Mouse (Mus musculus): Measurements from ENCODE around the gene Rsrp1. TPM values are rescaled to one million over a fixed set of nuclear protein-coding genes. Genes with fewer than 3 reads are reported as not detected.

The Rsrp1 gene
- total and polyA plus RNA-seq, 2 experiments: 200 to 403 TPM

DNA sequence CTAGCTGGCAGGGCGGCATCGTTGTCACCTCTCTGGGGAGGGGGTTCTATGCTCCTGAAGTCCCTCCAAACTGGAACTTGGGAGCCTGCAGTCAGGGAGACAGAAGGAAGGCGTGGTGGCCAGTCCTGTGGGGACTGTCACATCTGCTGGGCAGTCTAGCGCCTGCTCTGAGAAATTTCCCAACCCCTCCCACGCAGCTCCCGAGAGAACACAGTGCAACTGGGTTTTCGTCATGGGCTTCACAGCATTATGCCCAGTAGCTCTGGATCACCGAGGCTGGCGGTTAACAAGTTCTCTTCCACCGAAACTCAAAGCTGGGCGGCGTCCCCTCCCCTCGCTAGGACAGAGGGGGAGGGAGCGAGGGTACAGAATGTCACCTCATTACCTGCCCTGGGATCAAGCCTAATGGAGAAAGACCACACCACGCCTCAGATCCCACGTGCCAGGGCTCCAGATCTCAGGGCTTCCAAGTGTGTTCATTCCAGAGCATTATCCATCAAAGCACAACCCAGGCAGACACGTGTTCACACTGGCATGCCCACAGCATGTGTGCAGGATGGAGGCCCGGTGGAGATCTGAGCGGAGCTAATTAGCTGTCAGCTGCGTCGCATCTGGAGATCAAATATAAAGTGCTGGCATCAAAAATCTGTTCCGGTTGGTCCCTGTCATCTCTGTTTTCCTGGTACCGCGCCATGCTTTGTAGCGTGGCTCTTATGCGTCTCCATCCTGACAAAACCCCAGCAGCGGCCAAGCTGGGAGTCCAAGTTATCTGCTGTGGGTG lies 20.6 kb downstream of the Rsrp1 start:
- Histone ChIP-seq H3K4me3 (ENCODE audit: insufficient read depth, low read depth, low read length) (no peak overlapping the region), H3K79me2 (ENCODE audit: control insufficient read depth, insufficient read depth, low read length) (no peaks in the 10 kb centered on the region), H3K27ac (replicated peaks; ENCODE audit: insufficient read depth, low read depth, low read length) (no peak overlapping the region), H3K27me3 (ENCODE audit: control insufficient read depth, insufficient read depth, low read length) (no peaks in the 10 kb centered on the region), H3K36me3 (ENCODE audit: control insufficient read depth, insufficient read depth, low read length) (no peaks in the 10 kb centered on the region), H3K4me1 (ENCODE audit: control insufficient read depth, insufficient read depth, low read length) (no peaks in the 10 kb centered on the region; the same call in 1 of the 2 replicates), H3K9ac (ENCODE audit: low read depth, low read length) (no peak overlapping the region)
- WGBS: 44% methylated on average over 27 of the region's 27 CpGs
- TF ChIP-seq CTCF (IDR thresholded peaks at IDR 0.05; ENCODE audit: low read depth, low read length) (no peak), POLR2A (IDR thresholded peaks at IDR 0.05; ENCODE audit: extremely low read depth, insufficient read depth, low read length) (no peak)
- DNase-seq (ENCODE audit: extremely low read depth, low read depth, low spot score): no peak

DNA sequence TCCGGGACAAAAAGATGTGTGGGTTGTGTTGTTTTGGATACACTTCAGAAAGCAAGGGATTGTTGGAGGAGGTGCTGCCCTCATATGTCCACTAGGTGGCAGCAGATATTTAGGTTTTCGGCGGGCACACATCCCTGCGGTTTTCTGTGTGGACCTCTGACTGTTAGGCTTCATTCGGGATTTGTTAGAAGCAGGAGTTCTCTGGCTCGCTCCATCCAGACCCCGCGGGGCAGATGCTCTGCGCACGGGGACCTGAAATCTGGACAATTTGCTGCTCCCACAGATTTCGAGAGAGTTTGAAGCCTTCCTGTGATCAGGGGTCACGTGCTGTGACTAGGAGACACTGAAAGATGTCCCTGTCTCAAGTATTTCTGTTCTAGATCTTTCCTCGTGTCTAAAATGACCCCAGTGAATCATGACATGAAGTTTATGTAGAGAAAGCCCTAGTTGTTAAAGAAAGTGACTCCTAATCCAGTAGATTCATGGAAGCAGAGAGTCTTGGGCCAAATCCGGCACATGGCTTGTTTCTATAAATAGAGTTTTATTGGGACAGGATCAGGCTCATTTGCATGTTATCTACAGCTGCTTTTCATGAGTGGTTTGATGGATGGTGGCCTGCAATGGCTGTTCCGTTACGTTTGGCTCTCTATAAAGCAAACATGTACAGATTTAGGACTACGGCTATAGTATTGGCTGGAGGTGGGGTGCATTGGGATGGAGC lies 22.8 kb downstream of the Rsrp1 start:
- TF ChIP-seq CTCF (IDR thresholded peaks at IDR 0.05; ENCODE audit: low read depth, low read length) (peak; percentile 77), POLR2A (IDR thresholded peaks at IDR 0.05; ENCODE audit: extremely low read depth, insufficient read depth, low read length) (no peak)
- no peak overlapping the region for H3K27ac ChIP-seq (replicated peaks; ENCODE audit: insufficient read depth, low read depth, low read length)
- H3K36me3 ChIP-seq (ENCODE audit: control insufficient read depth, insufficient read depth, low read length): no peaks in the 10 kb centered on the region
- no peaks in the 10 kb centered on the region; the same call in 1 of the 2 replicates for H3K4me1 ChIP-seq (ENCODE audit: control insufficient read depth, insufficient read depth, low read length)
- H3K79me2 ChIP-seq (ENCODE audit: control insufficient read depth, insufficient read depth, low read length): no peaks in the 10 kb centered on the region
- H3K27me3 ChIP-seq (ENCODE audit: control insufficient read depth, insufficient read depth, low read length): no peaks in the 10 kb centered on the region
- H3K9ac ChIP-seq (ENCODE audit: low read depth, low read length): no peak overlapping the region
- peak overlapping the region; percentile 33; the same call in 1 of the 2 replicates for H3K4me3 ChIP-seq (ENCODE audit: insufficient read depth, low read depth, low read length)
- WGBS: 14% methylated on average over 17 of the region's 17 CpGs
- DNase-seq (ENCODE audit: extremely low read depth, low read depth, low spot score): peak; percentile 34

DNA sequence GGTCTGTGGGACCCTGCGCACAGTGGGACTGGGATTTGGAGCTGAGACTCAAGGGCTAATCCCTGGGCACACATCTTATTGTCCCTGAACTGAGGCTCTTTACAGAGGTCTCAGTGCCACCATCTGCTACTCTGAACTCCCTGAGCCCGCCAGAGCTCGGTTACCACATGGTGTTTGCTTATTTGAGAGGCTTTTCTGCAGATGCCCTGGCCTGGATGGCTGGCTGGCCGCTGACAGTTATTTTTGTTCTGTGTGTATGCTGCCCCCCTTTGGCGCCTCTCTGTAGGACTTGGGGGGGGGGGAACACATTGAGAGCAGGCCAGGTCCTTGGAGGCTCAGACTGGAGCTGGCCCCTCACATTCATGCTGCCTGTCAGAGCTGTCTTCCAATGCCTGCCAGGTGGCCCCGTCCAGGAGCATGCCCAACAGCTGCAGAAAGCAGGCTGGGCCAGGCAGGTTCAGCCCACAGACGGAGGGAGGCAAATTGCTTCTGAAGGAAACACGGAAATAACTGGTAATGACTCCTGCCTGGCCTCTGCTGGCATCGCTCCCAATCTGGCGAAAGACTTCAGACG lies 27.2 kb downstream of the Rsrp1 start:
- DNase-seq (ENCODE audit: extremely low read depth, low read depth, low spot score): no peak
- H3K27ac ChIP-seq (replicated peaks; ENCODE audit: insufficient read depth, low read depth, low read length): no peak overlapping the region
- 30% methylated on average over 11 of the region's 11 CpGs for WGBS
- H3K27me3 ChIP-seq (ENCODE audit: control insufficient read depth, insufficient read depth, low read length): no peaks in the 10 kb centered on the region; the same call in 1 of the 2 replicates
- TF ChIP-seq CTCF (IDR thresholded peaks at IDR 0.05; ENCODE audit: low read depth, low read length) (peak; percentile 13; the same call in 1 of the 2 replicates), POLR2A (IDR thresholded peaks at IDR 0.05; ENCODE audit: extremely low read depth, insufficient read depth, low read length) (no peak)
- no peak overlapping the region for H3K9ac ChIP-seq (ENCODE audit: low read depth, low read length)
- H3K4me1 ChIP-seq (ENCODE audit: control insufficient read depth, insufficient read depth, low read length): no peaks in the 10 kb centered on the region; the same call in 1 of the 2 replicates
- H3K79me2 ChIP-seq (ENCODE audit: control insufficient read depth, insufficient read depth, low read length): no peaks in the 10 kb centered on the region
- no peak overlapping the region for H3K4me3 ChIP-seq (ENCODE audit: insufficient read depth, low read depth, low read length)
- no peaks in the 10 kb centered on the region for H3K36me3 ChIP-seq (ENCODE audit: control insufficient read depth, insufficient read depth, low read length)

DNA sequence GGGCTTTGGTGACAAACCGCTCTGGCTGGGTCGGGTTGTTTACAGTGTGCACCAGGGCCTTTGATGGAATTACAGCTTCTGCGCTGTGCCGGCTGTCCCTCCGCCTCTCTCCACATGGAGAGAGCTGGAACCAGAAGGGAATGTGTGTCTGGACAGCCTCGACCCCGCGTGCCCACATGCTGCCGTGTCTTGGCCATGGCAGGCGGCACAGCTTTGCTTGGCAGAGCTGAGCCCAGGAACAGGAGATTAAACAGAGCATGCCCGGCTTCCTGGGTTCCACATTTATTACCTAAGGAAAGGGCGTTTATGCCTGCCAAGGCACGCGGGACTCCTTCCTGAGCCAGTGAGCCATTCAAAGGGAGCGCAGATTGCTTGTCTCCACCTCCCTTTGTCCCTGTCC lies 31.1 kb downstream of the Rsrp1 start:
- no peaks in the 10 kb centered on the region for H3K36me3 ChIP-seq (ENCODE audit: control insufficient read depth, insufficient read depth, low read length)
- H3K27me3 ChIP-seq (ENCODE audit: control insufficient read depth, insufficient read depth, low read length): no peaks in the 10 kb centered on the region; the same call in 1 of the 2 replicates
- no peak overlapping the region for H3K9ac ChIP-seq (ENCODE audit: low read depth, low read length)
- H3K79me2 ChIP-seq (ENCODE audit: control insufficient read depth, insufficient read depth, low read length): no peaks in the 10 kb centered on the region
- 24% methylated on average over 15 of the region's 15 CpGs for WGBS
- H3K27ac ChIP-seq (replicated peaks; ENCODE audit: insufficient read depth, low read depth, low read length): no peak overlapping the region
- TF ChIP-seq POLR2A (IDR thresholded peaks at IDR 0.05; ENCODE audit: extremely low read depth, insufficient read depth, low read length) (no peak), CTCF (IDR thresholded peaks at IDR 0.05; ENCODE audit: low read depth, low read length) (no peak)
- no peak overlapping the region for H3K4me3 ChIP-seq (ENCODE audit: insufficient read depth, low read depth, low read length)
- DNase-seq (ENCODE audit: extremely low read depth, low read depth, low spot score): no peak
- no peaks in the 10 kb centered on the region for H3K4me1 ChIP-seq (ENCODE audit: control insufficient read depth, insufficient read depth, low read length)

DNA sequence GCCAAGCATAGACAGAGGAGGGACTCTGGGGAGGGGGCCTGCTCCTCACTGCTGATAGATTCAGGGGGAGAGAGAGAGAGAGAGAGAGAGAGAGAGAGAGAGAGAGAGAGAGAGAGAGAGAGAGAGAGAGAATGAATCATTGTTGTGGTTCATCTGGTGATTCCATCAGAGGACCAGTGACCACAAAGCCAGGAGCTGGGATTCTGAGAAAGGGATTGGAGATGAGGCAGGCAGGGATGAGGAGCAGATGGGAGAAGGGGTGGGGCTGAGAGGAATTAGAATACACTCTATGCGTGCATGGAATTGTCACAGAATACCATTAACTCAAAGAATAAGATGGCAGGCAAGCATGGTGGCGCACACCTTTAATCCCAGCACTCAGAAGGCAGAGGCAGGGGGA lies 31.8 kb downstream of the Rsrp1 start:
- DNase-seq (ENCODE audit: extremely low read depth, low read depth, low spot score): no peak
- Histone ChIP-seq H3K4me1 (ENCODE audit: control insufficient read depth, insufficient read depth, low read length) (no peaks in the 10 kb centered on the region), H3K36me3 (ENCODE audit: control insufficient read depth, insufficient read depth, low read length) (no peaks in the 10 kb centered on the region), H3K27me3 (ENCODE audit: control insufficient read depth, insufficient read depth, low read length) (no peaks in the 10 kb centered on the region; the same call in 1 of the 2 replicates), H3K27ac (replicated peaks; ENCODE audit: insufficient read depth, low read depth, low read length) (no peak overlapping the region), H3K9ac (ENCODE audit: low read depth, low read length) (no peak overlapping the region), H3K4me3 (ENCODE audit: insufficient read depth, low read depth, low read length) (no peak overlapping the region), H3K79me2 (ENCODE audit: control insufficient read depth, insufficient read depth, low read length) (no peaks in the 10 kb centered on the region)
- WGBS: 89% methylated on average over 2 of the region's 2 CpGs
- TF ChIP-seq CTCF (IDR thresholded peaks at IDR 0.05; ENCODE audit: low read depth, low read length): no peak
- no peak for TF ChIP-seq POLR2A (IDR thresholded peaks at IDR 0.05; ENCODE audit: extremely low read depth, insufficient read depth, low read length)
